Mouse (Mus musculus) liver, embryonic 14.5 days (tissue): ENCODE measurements around the gene Kcnk13. TPM values are rescaled to one million over a fixed set of nuclear protein-coding genes. Genes with fewer than 3 reads are reported as not detected.
"Not testable (repeated sequence)": the region's sequence is repeated elsewhere in the genome, so short reads cannot be mapped to it uniquely, and the experiment has no call there.

ENCODE experiments used
- ATAC-seq: fragments of 200-750 bp; cut with Nextera tagmentation; 2 replicates; pipeline ENCODE4 v1.8.0; 2017; ENCODE audit warnings: moderate number of reproducible peaks, mild to moderate bottlenecking, moderate library complexity; ENCODE audit not compliant: insufficient read depth
- DNase-seq, 3 experiments: peaks; one replicate each; pipeline ENCODE4 v3.0.0-alpha.2; 2012 to 2013; ENCODE audit warnings: low read depth in 3 of 3, low spot score in 3 of 3
- H3K27ac ChIP-seq: fragments of 300-500 bp; sonication (generic); 2 replicates; pipeline ENCODE4 v1.5.1; 2014; ENCODE audit warnings: moderate library complexity, mild to moderate bottlenecking, control low read depth, inconsistent platforms
- H3K27me3 ChIP-seq: fragments of 300-500 bp; sonication (generic); 2 replicates; pipeline ENCODE4 v1.6.1; 2014; ENCODE audit warnings: mild to moderate bottlenecking, low read length, moderate library complexity; ENCODE audit not compliant: control insufficient read depth, insufficient read depth
- H3K36me3 ChIP-seq: fragments of 300-500 bp; sonication (generic); replicated peaks from 2 replicates; pipeline ENCODE4 v1.6.1; 2014; ENCODE audit warnings: low read depth; ENCODE audit not compliant: control insufficient read depth, insufficient read depth
- H3K4me1 ChIP-seq, 2 experiments: fragments of 200-500 bp in 1 of 2; fragments of 300-500 bp in 1 of 2; sonication (generic) in 1 of 2; replicated peaks; 2 replicates each; pipeline ENCODE4 v1.6.1; 2012 to 2014; ENCODE audit warnings: antibody characterized with exemption in 1 of 2, inconsistent platforms in 1 of 2, low read length in 1 of 2; ENCODE audit not compliant: control insufficient read depth in 2 of 2, insufficient read depth in 2 of 2
- H3K4me2 ChIP-seq: fragments of 300-500 bp; sonication (generic); 2 replicates; pipeline ENCODE4 v1.6.1; 2014; ENCODE audit warnings: low read depth, mild to moderate bottlenecking, control low read depth, moderate library complexity
- H3K4me3 ChIP-seq, 2 experiments: fragments of 200-500 bp in 1 of 2; fragments of 300-500 bp in 1 of 2; sonication (generic) in 1 of 2; 2 replicates each; pipeline ENCODE4 v1.5.1; 2012 to 2014; ENCODE audit warnings: low read depth in 2 of 2, low read length in 2 of 2, mild to moderate bottlenecking in 2 of 2, control low read depth in 1 of 2, inconsistent platforms in 1 of 2, moderate library complexity in 1 of 2; ENCODE audit not compliant: insufficient read depth in 1 of 2
- H3K9ac ChIP-seq: fragments of 300-500 bp; sonication (generic); replicated peaks from 2 replicates; pipeline ENCODE4 v1.6.1; 2014; ENCODE audit warnings: mild to moderate bottlenecking, control low read depth, moderate library complexity
- H3K9me3 ChIP-seq: fragments of 300-500 bp; sonication (generic); 2 replicates; pipeline ENCODE4 v1.6.1; 2016; ENCODE audit warnings: low read length, mixed read lengths; ENCODE audit not compliant: control insufficient read depth
- CTCF ChIP-seq: IDR thresholded peaks from 2 replicates; pipeline ENCODE4 v1.5.1; 2016; ENCODE audit warnings: antibody characterized with exemption, low read depth, control low read depth
- EP300 ChIP-seq: IDR thresholded peaks from 2 replicates; pipeline ENCODE4 v1.6.1; 2016; ENCODE audit warnings: antibody characterized with exemption, low read depth
- WGBS: fragments of 180-500 bp; shearing (Covaris S2); extraction: QIAGEN DNeasy Blood & Tissue Kit; methylation state at CpG from one replicate; pipeline ENCODE4 v1.1.7; 2014; ENCODE audit not compliant: insufficient replicate concordance; 5-methylcytosine and 5-hydroxymethylcytosine counted together
- polyA plus RNA-seq, 2 experiments: library from polyadenylated mRNA; depleted of rRNA in 1 of 2; stranded (reverse) in 1 of 2; unstranded in 1 of 2; fragments of >200 nt; fragmentation: Nextera tagmentation in 1 of 2; extraction: Ambion mirVana in 1 of 2; gene quantifications; 2 replicates each; pipeline versions ENCODE4 v1.2.1 to v1.2.3; 2012 to 2014

The Kcnk13 gene
- polyA plus RNA-seq, 2 experiments = 0.23 to 0.48 TPM

DNA sequence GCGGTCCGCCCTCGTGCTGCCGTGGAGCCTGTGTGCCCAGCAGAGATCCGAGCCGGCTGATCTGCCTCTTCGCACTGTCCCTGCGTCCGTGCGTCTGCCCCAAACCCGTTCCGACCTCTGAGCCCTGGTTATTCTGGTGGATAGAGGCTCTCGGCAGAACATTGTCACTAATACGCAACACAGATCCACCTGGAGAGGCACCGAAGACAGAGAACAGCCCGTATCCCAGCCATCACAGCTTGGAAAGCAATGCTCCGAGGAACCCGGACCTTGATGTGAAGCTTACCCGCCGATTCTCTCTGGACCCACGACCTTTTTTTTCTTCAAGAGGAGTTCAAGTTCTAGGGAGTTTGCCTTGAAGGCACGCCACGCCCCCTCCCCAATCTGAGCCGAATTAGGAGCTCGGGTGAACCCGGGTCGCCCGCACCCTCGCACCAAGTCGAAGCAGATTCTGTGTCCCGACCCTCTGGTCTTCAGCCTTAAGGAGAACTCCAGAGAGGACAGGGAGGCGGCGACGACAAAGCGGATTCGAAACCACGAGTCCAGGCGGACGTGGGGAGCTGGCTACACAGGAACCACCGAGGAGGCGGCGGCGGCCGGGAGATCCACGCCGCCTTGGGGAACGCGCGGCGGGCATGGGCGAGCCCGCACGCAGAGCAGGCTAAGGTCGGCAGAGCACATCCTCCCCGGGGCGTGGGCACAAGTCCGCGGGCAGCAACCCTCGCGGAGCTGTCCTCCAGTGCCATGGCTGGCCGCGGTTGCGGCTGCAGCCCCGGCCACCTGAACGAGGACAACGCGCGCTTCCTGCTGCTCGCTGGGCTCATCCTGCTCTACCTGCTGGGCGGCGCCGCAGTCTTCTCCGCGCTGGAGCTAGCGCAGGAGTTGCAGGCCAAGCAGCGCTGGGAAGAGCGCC lies 1.2 kb downstream of the Kcnk13 start:
- Histone ChIP-seq H3K4me2 (peak overlapping the region; percentile 54), H3K36me3 (no peaks in the 10 kb centered on the region), H3K27me3 (peaks cover 53% of the 10 kb centered on the region), H3K9me3 (no peaks in the 10 kb centered on the region), H3K4me3 (peak overlapping the region; percentile 1 to 45; a peak in 3 of 4 replicates), H3K9ac (no peak overlapping the region), H3K27ac (no peak overlapping the region), H3K4me1 (peaks cover 0 to under 1% of the 10 kb centered on the region in 2 experiments; a peak in 1 of 4 replicates)
- DNase-seq (no peak), ATAC-seq (no peak)
- WGBS = under 1% methylated on average over 77 of the region's 77 CpGs
- no peak for TF ChIP-seq EP300

DNA sequence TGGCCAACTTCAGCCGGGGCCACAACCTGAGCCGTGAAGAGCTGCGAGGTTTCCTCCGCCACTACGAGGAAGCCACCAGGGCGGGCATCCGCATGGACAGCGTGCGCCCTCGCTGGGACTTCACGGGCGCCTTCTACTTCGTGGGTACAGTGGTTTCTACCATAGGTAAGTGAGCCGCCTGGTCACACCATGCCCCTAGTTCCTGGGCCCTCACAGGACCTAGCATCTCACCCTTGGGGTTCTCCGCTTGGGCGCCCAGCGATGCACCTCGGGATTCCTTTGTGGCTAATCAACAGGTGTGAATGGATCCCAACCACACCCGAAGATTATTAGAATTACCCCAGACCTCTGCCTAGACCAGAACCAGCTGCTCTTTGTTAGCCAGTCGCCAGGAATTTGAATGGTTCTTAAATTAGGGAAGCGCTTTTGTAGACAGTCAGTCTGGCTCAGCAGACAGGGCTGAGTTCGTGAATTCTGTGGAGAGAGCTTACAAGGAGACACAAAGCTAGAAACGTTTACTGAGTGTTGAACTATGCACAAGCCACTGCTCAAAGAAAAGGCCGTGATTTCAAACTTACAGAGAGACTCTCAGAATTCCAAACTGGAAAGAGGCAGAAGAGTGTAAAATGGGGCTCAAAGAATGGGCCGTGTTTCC lies 1.9 kb downstream of the Kcnk13 start:
- no peaks in the 10 kb centered on the region for H3K36me3 ChIP-seq
- no peak overlapping the region for H3K27ac ChIP-seq
- H3K9me3 ChIP-seq = no peaks in the 10 kb centered on the region
- no peak for DNase-seq
- H3K4me1 ChIP-seq = no peaks in the 10 kb centered on the region
- 8% methylated on average over 25 of the region's 25 CpGs for WGBS
- H3K27me3 ChIP-seq = peaks cover 53% of the 10 kb centered on the region
- ATAC-seq = no peak
- H3K4me3 ChIP-seq = peak overlapping the region; percentile 1 to 45; a peak in 3 of 4 replicates
- peak overlapping the region; percentile 54 for H3K4me2 ChIP-seq
- no peak for TF ChIP-seq CTCF
- TF ChIP-seq EP300 = no peak
- H3K9ac ChIP-seq = no peak overlapping the region

DNA sequence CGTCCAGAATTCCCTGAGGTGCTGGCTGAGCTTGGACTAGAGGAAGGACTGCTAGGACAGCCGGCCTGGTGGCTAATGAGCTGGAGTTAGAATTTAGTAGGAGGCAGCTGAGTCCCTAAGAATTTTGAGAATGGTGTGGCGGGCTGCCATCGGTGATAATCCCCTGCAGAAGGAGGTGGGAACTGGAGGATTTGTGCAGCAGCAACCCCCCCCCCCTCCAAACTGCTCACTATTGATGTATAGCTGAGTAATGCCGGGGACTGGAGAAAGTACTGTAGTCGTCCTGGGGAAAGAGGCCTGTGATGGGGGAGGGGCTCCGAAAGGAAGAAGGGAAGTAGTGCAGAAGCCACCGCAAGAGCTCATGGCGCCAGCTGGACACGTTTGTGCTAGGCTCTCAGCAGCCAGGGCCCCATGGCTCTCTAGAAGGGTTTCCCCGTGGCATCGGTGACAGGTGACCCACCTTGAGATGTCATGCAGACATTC lies 2.6 kb downstream of the Kcnk13 start:
- no peaks in the 10 kb centered on the region for H3K36me3 ChIP-seq
- DNase-seq = no peak
- ATAC-seq = no peak
- H3K4me2 ChIP-seq = no peak overlapping the region
- H3K4me3 ChIP-seq = no peak overlapping the region
- H3K9ac ChIP-seq = no peak overlapping the region
- H3K9me3 ChIP-seq = no peaks in the 10 kb centered on the region
- 7% methylated on average over 12 of the region's 12 CpGs for WGBS
- TF ChIP-seq CTCF (no peak), EP300 (no peak)
- no peaks in the 10 kb centered on the region for H3K4me1 ChIP-seq
- no peak overlapping the region for H3K27ac ChIP-seq
- H3K27me3 ChIP-seq = peaks cover 53% of the 10 kb centered on the region

DNA sequence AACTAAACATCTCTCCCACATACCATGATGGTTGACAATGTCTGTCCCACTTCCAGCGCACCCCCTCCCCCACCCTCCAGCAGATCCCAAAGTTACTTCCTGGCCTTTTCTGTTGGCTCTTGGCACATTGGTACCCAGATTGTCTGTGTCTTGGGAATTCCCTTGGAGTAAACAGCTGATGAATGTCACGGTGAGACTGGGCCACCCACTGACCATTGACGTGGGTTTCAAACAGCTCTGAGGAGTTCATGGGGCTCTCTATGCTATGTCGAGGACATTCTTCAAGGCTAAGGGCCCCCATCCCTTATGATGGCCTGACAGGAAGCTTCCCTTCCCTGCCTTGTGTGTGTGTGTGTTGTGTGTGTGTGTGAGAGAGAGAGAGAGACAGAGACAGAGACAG lies 5.6 kb downstream of the Kcnk13 start:
- no peak for ATAC-seq
- Histone ChIP-seq H3K27me3 (peaks cover 38% of the 10 kb centered on the region), H3K4me3 (no peak overlapping the region), H3K4me2 (no peak overlapping the region), H3K4me1 (no peaks in the 10 kb centered on the region), H3K9me3 (no peaks in the 10 kb centered on the region), H3K27ac (no peak overlapping the region), H3K9ac (no peak overlapping the region), H3K36me3 (no peaks in the 10 kb centered on the region)
- WGBS = 53% methylated on average over 4 of the region's 4 CpGs
- no peak for TF ChIP-seq EP300
- no peak for TF ChIP-seq CTCF
- DNase-seq = no peak

DNA sequence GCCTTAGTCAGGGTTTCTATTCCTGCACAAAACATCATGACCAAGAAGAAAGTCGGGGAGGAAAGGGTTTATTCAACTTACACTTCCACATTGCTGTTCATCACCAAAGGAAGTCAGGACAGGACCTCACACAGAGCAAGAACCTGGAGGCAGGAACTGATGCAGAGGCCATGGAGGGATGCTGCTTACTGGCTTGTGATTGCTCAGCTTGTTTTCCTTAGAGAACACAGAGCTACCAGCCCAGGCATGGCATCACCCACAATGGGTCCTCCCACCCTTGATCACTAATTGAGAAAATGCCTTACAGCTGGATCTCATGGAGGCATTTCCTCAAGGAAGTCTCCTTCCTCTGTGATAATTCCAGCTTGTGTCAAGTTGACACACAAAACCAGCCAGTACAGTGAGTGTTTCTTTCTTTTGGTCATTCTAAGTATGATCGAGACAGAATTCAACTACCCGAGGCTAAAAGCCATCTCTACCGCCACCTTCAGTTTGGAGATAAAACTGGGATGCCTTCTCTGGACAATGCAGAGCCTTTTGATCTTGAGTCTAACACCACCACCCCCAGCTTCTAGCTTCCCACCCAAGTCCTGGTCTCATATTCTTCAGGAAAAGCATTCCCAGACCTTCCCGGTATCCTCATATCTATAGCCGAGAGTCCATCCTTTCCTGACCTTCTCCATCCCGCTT lies 7.1 kb downstream of the Kcnk13 start:
- ATAC-seq, H3K36me3 ChIP-seq, H3K27ac ChIP-seq, H3K4me3 ChIP-seq, H3K4me1 ChIP-seq, DNase-seq, H3K9ac ChIP-seq, H3K4me2 ChIP-seq, H3K9me3 ChIP-seq: not testable (repeated sequence)
- peaks cover 24% of the 10 kb centered on the region for H3K27me3 ChIP-seq
- 58% methylated on average over 7 of the region's 7 CpGs for WGBS
